ENCODE assay signal across 8 mouse cellular contexts in the genomic region with DNA sequence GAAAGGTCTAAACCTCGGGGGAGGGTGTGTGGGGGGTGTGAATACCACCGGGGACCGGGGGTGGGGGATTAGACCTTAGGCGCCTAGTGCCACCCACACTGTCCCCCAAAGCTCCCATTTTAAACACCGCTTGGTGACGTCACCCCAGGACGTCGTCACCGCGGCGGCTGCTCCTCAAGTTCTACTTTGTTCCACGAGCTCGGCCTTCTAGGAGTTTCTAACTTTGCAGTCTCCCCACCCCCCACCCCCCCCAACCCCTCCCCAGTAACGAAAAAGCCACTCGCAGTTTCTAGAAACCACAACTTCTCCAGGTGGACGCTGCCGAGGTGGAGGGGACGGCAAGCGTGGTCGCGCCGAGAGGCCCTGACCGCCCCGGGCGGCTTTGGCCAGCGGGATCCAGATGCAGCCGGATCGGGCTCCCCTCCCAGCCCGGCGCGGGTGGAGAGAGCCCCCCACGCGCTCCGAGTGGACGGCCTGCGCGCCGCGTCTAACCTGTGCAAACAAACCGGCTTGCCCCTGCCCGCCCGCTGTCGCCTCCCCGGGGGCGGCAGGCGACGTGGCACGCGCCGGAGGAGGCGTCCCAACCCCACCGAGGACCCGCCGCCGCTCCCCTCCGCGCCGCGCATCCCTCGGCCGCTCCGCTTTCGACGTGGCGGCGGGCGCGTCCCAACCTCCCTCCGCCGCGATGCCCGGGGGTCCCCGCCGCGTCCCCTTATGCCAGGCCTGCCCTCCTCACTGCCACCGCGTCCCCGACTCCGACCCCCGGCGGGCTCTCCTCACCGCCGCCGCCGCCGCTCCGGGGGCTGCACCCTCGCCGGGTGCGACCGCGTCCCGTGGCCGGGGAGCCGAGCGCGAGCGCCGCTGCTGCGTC. TPM values are rescaled to one million over a fixed set of nuclear protein-coding genes. Genes with fewer than 3 reads are reported as not detected.
DNase-seq lines count a peak whose midpoint lies in the region; ATAC-seq and TF ChIP-seq lines count a peak whose summit lies in the region.

No protein-coding gene starts in this region.

- under 1% methylated on average over 84 of the region's 100 CpGs for WGBS in heart, adult 2 months
- WGBS in liver, adult 2 months: 1% methylated on average over 100 of the region's 100 CpGs
- WGBS in midbrain, postnatal 0 days: under 1% methylated on average over 39 of the region's 100 CpGs

- intact Hi-C loops in heart, adult 2 months (cut with DNase I): loop anchor here (5.0 kb wide), 2 partner anchors 51 to 201 kb away; a partner anchor contains a TSS

- no peaks in the 10 kb centered on the region for H3K27me3 ChIP-seq in heart, adult 2 months (ENCODE audit: control insufficient read depth, insufficient read depth, low read length)
- no peaks in the 10 kb centered on the region for H3K27me3 ChIP-seq in liver, adult 2 months (ENCODE audit: control insufficient read depth, insufficient read depth, low read length)
- H3K27me3 ChIP-seq in midbrain, postnatal 0 days (ENCODE audit: insufficient read depth, low read length): no peaks in the 10 kb centered on the region

- peaks cover 1% of the 10 kb centered on the region for H3K4me1 ChIP-seq in heart, adult 2 months (ENCODE audit: control insufficient read depth, insufficient read depth, low read length)
- no peaks in the 10 kb centered on the region for H3K4me1 ChIP-seq in liver, adult 2 months (ENCODE audit: control insufficient read depth, insufficient read depth, low read length)
- no peaks in the 10 kb centered on the region for H3K4me1 ChIP-seq in midbrain, postnatal 0 days (ENCODE audit: insufficient read depth, low read length)

- peak overlapping the region; percentile 79 for H3K4me2 ChIP-seq in midbrain, postnatal 0 days (ENCODE audit: low read depth, low read length, poor library complexity, severe bottlenecking)

- no peak for TF ChIP-seq POLR2A in heart, adult 2 months (IDR thresholded peaks at IDR 0.05; ENCODE audit: insufficient read depth, low read depth, low read length)
- TF ChIP-seq POLR2A in liver, adult 2 months (IDR thresholded peaks at IDR 0.05; ENCODE audit: extremely low read depth, insufficient read depth, low read length): no peak

- H3K36me3 ChIP-seq in heart, adult 2 months (ENCODE audit: control insufficient read depth, insufficient read depth, low read length): peaks cover 6% of the 10 kb centered on the region
- H3K36me3 ChIP-seq in liver, adult 2 months (ENCODE audit: control insufficient read depth, insufficient read depth, low read length): peaks cover 2% of the 10 kb centered on the region; the same call in 1 of the 2 replicates
- H3K36me3 ChIP-seq in midbrain, postnatal 0 days (ENCODE audit: insufficient read depth, low read length): no peaks in the 10 kb centered on the region

- DNase-seq in cerebellum, adult 11-12 months: peak; percentile 4
- no peak for DNase-seq in cerebellum, adult 9-10 months
- DNase-seq in embryo, embryonic 11.5 days (ENCODE audit: low read depth, low spot score): peak; percentile 60
- DNase-seq in heart, adult 2 months: peak; percentile 67 to 71
- peak; percentile 50 for DNase-seq in kidney, adult 18-20 months
- no peak for DNase-seq in liver, adult 2 months (ENCODE audit: extremely low read depth, low read depth, low spot score)
- DNase-seq in midbrain, postnatal 0 days (ENCODE audit: low spot score): peak; percentile 50
- DNase-seq in spleen, postnatal 14 days (ENCODE audit: low spot score in 2 of 2): peak; percentile 17 to 47

- TF ChIP-seq EP300 in heart, adult 2 months (IDR thresholded peaks at IDR 0.05; ENCODE audit: insufficient read depth, low read depth, low read length): no peak

- H3K27ac ChIP-seq in heart, adult 2 months: peak overlapping the region; percentile 85
- no peak overlapping the region for H3K27ac ChIP-seq in liver, adult 2 months (replicated peaks; ENCODE audit: insufficient read depth, low read depth, low read length)
- H3K27ac ChIP-seq in midbrain, postnatal 0 days (ENCODE audit: low read depth, low read length): peak overlapping the region; percentile 59; the same call in 1 of the 2 replicates

- no peaks in the 10 kb centered on the region for H3K9me3 ChIP-seq in midbrain, postnatal 0 days (ENCODE audit: low read length)

- no peaks in the 10 kb centered on the region for H3K79me2 ChIP-seq in heart, adult 2 months (replicated peaks; ENCODE audit: control insufficient read depth, insufficient read depth, low read length)
- H3K79me2 ChIP-seq in liver, adult 2 months (ENCODE audit: control insufficient read depth, insufficient read depth, low read length): peaks cover 4% of the 10 kb centered on the region; the same call in 1 of the 2 replicates

- H3K9ac ChIP-seq in heart, adult 2 months (ENCODE audit: low read depth, low read length): peak overlapping the region; percentile 100
- peak overlapping the region; percentile 91 for H3K9ac ChIP-seq in liver, adult 2 months (ENCODE audit: low read depth, low read length)
- H3K9ac ChIP-seq in midbrain, postnatal 0 days (replicated peaks; ENCODE audit: low read length, poor library complexity, severe bottlenecking): peak overlapping the region; percentile 89

- no peak for TF ChIP-seq CTCF in heart, adult 2 months (IDR thresholded peaks at IDR 0.05)
- no peak for TF ChIP-seq CTCF in liver, adult 2 months (IDR thresholded peaks at IDR 0.05; ENCODE audit: low read depth, low read length)
- TF ChIP-seq CTCF in midbrain, postnatal 0 days (IDR thresholded peaks at IDR 0.05): no peak

- ATAC-seq in midbrain, postnatal 0 days (ENCODE audit: low FRiP score): peak; percentile 77

- peak overlapping the region; percentile 81 for H3K4me3 ChIP-seq in heart, adult 2 months
- peak overlapping the region; percentile 80 for H3K4me3 ChIP-seq in liver, adult 2 months (ENCODE audit: insufficient read depth, low read depth, low read length)
- H3K4me3 ChIP-seq in midbrain, postnatal 0 days (ENCODE audit: low read depth, low read length): peak overlapping the region; percentile 85

RNA-seq across cellular contexts. Expression of a gene that starts 0.9 kb away (rescaled TPM):
- total RNA-seq in heart, adult 2 months (2021): 1 to 10 TPM; 6.8 to 7.1 TPM
- 1.7 and 4.5 TPM in 2 replicates for polyA plus RNA-seq in heart, adult 2 months (2012; rRNA removed)
- total RNA-seq in liver, adult 2 months (2014; rRNA removed): 1.5 and 1.9 TPM in 2 replicates
- polyA plus RNA-seq in liver, adult 2 months (2012; rRNA removed): 0.17 and 0.73 TPM in 2 replicates
- 10.2 and 10.6 TPM in 2 replicates for total RNA-seq in midbrain, postnatal 0 days (2014; rRNA removed)
- polyA plus RNA-seq in midbrain, postnatal 0 days (2015; fragmentation: Nextera tagmentation; extraction: Ambion mirVana): 16.5 and 19.8 TPM in 2 replicates

Comparison
In these comparisons a context has a peak if more than half of its experiments do, and no peak if none do; other contexts are left out.
1. DNase-seq: peak in cerebellum, adult 11-12 months (single experiment), embryo, embryonic 11.5 days (single experiment), heart, adult 2 months (2 of 2), kidney, adult 18-20 months (single experiment), midbrain, postnatal 0 days (single experiment) and spleen, postnatal 14 days (2 of 2); none in cerebellum, adult 9-10 months (single experiment) and liver, adult 2 months (single experiment).
2. Peak in every context shown above with its lines, with median percentiles within 50 percentile points of each other: H3K4me3 ChIP-seq and H3K9ac ChIP-seq.